Mouse (Mus musculus): ENCODE results near the gene Ciart. TPM values are rescaled to one million over a fixed set of nuclear protein-coding genes. Genes with fewer than 3 reads are reported as not detected.
A peak's percentile ranks its signal among the peaks of the same experiment; 100 is the strongest.
"Not testable (repeated sequence)": the region's sequence is repeated elsewhere in the genome, so short reads cannot be mapped to it uniquely, and the experiment has no call there.

The Ciart gene
- total RNA-seq, 2 experiments from 2014 or later = 1.0 to 1.6 TPM

- ATAC-seq (ENCODE audit: poor library complexity, severe bottlenecking) = no peak
Observed at GRCm38 (mm10) chr3:95902373-95902625, 20.2 kb upstream of the Ciart start.

GRCm38 (mm10) chr3:95901616-95902372, 19.7 kb upstream of the Ciart start:
- ATAC-seq (ENCODE audit: poor library complexity, severe bottlenecking) = no peak

- ATAC-seq (ENCODE audit: poor library complexity, severe bottlenecking) = no peak
Observed at GRCm38 (mm10) chr3:95899800-95900524, 17.9 kb upstream of the Ciart start.

- not testable (repeated sequence) for ATAC-seq (ENCODE audit: poor library complexity, severe bottlenecking)
Observed at GRCm38 (mm10) chr3:95895501-95895900, 13.4 kb upstream of the Ciart start.

GRCm38 (mm10) chr3:95894317-95895160, 12.5 kb upstream of the Ciart start:
- ATAC-seq (ENCODE audit: poor library complexity, severe bottlenecking) = no peak

- peak; percentile 94 for ATAC-seq (ENCODE audit: poor library complexity, severe bottlenecking)
Observed at GRCm38 (mm10) chr3:95893606-95894316, 11.7 kb upstream of the Ciart start, which contains the start of gene Aph1a. TSS of gene Aph1a (plus strand) at chr3:95893969.

- ATAC-seq (ENCODE audit: poor library complexity, severe bottlenecking) = no peak
Observed at GRCm38 (mm10) chr3:95893126-95893525, 11.1 kb upstream of the Ciart start.

GRCm38 (mm10) chr3:95892066-95893052, 10.3 kb upstream of the Ciart start:
- ATAC-seq (ENCODE audit: poor library complexity, severe bottlenecking) = no peak

- ATAC-seq (ENCODE audit: poor library complexity, severe bottlenecking) = peak; percentile 62
Observed at GRCm38 (mm10) chr3:95891211-95892065, 9.4 kb upstream of the Ciart start, which contains the start of gene BC028528. TSS of gene BC028528 (minus strand) at chr3:95892005.

GRCm38 (mm10) chr3:95889664-95890063, 7.6 kb upstream of the Ciart start:
- no peak for ATAC-seq (ENCODE audit: poor library complexity, severe bottlenecking)

- no peak for ATAC-seq (ENCODE audit: poor library complexity, severe bottlenecking)
Observed at GRCm38 (mm10) chr3:95887596-95887995, 5.5 kb upstream of the Ciart start.

GRCm38 (mm10) chr3:95884400-95884799, 2.3 kb upstream of the Ciart start:
- ATAC-seq (ENCODE audit: poor library complexity, severe bottlenecking) = no peak

- ATAC-seq (ENCODE audit: poor library complexity, severe bottlenecking) = no peak
Observed at GRCm38 (mm10) chr3:95882816-95883425, 870 bp upstream of the Ciart start.

- ATAC-seq (ENCODE audit: poor library complexity, severe bottlenecking) = no peak
Observed at GRCm38 (mm10) chr3:95879063-95879462, 3.0 kb downstream of the Ciart start.

GRCm38 (mm10) chr3:95872048-95872447, 10.0 kb downstream of the Ciart start:
- ATAC-seq (ENCODE audit: poor library complexity, severe bottlenecking) = no peak

GRCm38 (mm10) chr3:95871392-95871867, 10.6 kb downstream of the Ciart start, which contains the start of gene Mrps21:
TSS of gene Mrps21 (minus strand) at chr3:95871519.
- peak; percentile 100 for ATAC-seq (ENCODE audit: poor library complexity, severe bottlenecking)

GRCm38 (mm10) chr3:95870976-95871375, 11.1 kb downstream of the Ciart start:
- 0 out of 2 replicates have a peak, but pooled peaks have one; percentile 11 for ATAC-seq (ENCODE audit: poor library complexity, severe bottlenecking)

GRCm38 (mm10) chr3:95867408-95867807, 14.6 kb downstream of the Ciart start:
- no peak for ATAC-seq (ENCODE audit: poor library complexity, severe bottlenecking)

All from megakaryocyte, adult 5-6 weeks (primary cell).